10 mouse cellular contexts compared by ENCODE assay signal in the genomic region with DNA sequence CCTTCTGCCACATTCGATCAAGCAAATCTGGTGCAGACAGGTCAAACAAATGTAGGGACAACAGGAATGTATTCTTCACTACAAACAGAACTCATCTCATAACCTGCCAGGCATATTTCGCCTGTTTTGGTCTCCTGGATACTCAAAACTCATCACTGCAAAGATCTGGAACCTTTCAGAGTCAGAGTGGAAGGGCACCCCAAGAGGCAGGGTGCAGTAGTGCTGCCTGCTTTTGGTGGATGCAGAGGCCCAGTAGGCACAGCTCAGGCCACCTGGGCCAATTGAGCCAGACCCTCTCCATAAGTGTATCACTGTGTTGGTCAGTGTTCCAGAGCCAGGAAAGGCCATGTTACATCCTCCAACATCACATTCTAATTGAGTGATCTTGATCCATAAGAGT.
DNase-seq lines count a peak whose midpoint lies in the region; ATAC-seq and TF ChIP-seq lines count a peak whose summit lies in the region.
"Had no signal": no experiment of that assay in that cellular context is flagged by ENCODE, and none has a peak within 500 bp of the region (broad histone marks: within the 10 kb centered on the region; RNA-seq: fewer than 3 reads in every experiment).

No protein-coding gene starts in this region.

- peak; percentile 72 for TF ChIP-seq CTCF in intestine, postnatal 0 days (IDR thresholded peaks at IDR 0.05; ENCODE audit: low read depth)
- 0 out of 2 replicates have a peak, but pooled peaks have one; percentile 36 for TF ChIP-seq CTCF in thymus, adult 2 months (IDR thresholded peaks at IDR 0.05; ENCODE audit: borderline replicate concordance, control insufficient read depth, extremely low read depth, insufficient read depth, low read length, poor library complexity)

- ATAC-seq in intestine, postnatal 0 days: no peak
- ATAC-seq in intestine, embryonic 15.5 days: no peak
- ATAC-seq in frontal cortex, adult (ENCODE audit: low TSS enrichment): no peak

- no peak overlapping the region for H3K4me3 ChIP-seq in intestine, postnatal 0 days (ENCODE audit: low read depth, low read length)
- H3K4me3 ChIP-seq in intestine, embryonic 15.5 days (replicated peaks): no peak overlapping the region
- no peak overlapping the region for H3K4me3 ChIP-seq in thymus, adult 2 months (ENCODE audit: control insufficient read depth, insufficient read depth, low read length)
- H3K4me3 ChIP-seq: heart, embryonic 13.5 days; midbrain, embryonic 12.5 days had no signal

- intact Hi-C loops in left cerebral cortex, postnatal 25 days (cut with DNase I): no loop called here
- intact Hi-C loops in heart, postnatal 36 days (cut with DNase I): no loop called here

- no peak overlapping the region for H3K27ac ChIP-seq in intestine, postnatal 0 days (ENCODE audit: low read depth, low read length)
- no peak overlapping the region for H3K27ac ChIP-seq in intestine, embryonic 15.5 days
- H3K27ac ChIP-seq in thymus, adult 2 months (ENCODE audit: control insufficient read depth, insufficient read depth, low read length): no peak overlapping the region
- H3K27ac ChIP-seq: heart, embryonic 13.5 days; midbrain, embryonic 12.5 days had no signal

- no peak overlapping the region for H3K9ac ChIP-seq in intestine, postnatal 0 days (ENCODE audit: low read depth, low read length)
- no peak overlapping the region for H3K9ac ChIP-seq in intestine, embryonic 15.5 days
- H3K9ac ChIP-seq: heart, embryonic 13.5 days; midbrain, embryonic 12.5 days had no signal

- no peaks in the 10 kb centered on the region for H3K27me3 ChIP-seq in intestine, postnatal 0 days (replicated peaks; ENCODE audit: control insufficient read depth, insufficient read depth, low read length)
- no peaks in the 10 kb centered on the region for H3K27me3 ChIP-seq in intestine, embryonic 15.5 days (replicated peaks)
- no peaks in the 10 kb centered on the region for H3K27me3 ChIP-seq in thymus, adult 2 months (ENCODE audit: control insufficient read depth, insufficient read depth, low read length)
- H3K27me3 ChIP-seq: heart, embryonic 13.5 days; midbrain, embryonic 12.5 days had no signal

- no peak for TF ChIP-seq POLR2A in thymus, adult 2 months (IDR thresholded peaks at IDR 0.05; ENCODE audit: control insufficient read depth, extremely low read depth, insufficient read depth, low read length, poor library complexity)

- no peaks in the 10 kb centered on the region for H3K36me3 ChIP-seq in intestine, postnatal 0 days (ENCODE audit: control insufficient read depth, insufficient read depth)
- H3K36me3 ChIP-seq in intestine, embryonic 15.5 days: no peaks in the 10 kb centered on the region
- no peaks in the 10 kb centered on the region for H3K36me3 ChIP-seq in thymus, adult 2 months (ENCODE audit: control insufficient read depth, insufficient read depth, low read length)
- H3K36me3 ChIP-seq: heart, embryonic 13.5 days; midbrain, embryonic 12.5 days had no signal

- H3K4me1 ChIP-seq in intestine, postnatal 0 days (replicated peaks; ENCODE audit: control insufficient read depth, insufficient read depth, low read length): peaks cover 23% of the 10 kb centered on the region
- peaks cover 30% of the 10 kb centered on the region for H3K4me1 ChIP-seq in intestine, embryonic 15.5 days (replicated peaks)
- H3K4me1 ChIP-seq in thymus, adult 2 months (replicated peaks; ENCODE audit: control insufficient read depth, insufficient read depth, low read length): peaks cover 45% of the 10 kb centered on the region

- DNase-seq in thymus, adult 2 months: peak; percentile 61
- no peak for DNase-seq in thymus, adult 18-20 months
- DNase-seq in lung, postnatal 36 days: peak; percentile 32
- no peak for DNase-seq in left cerebral cortex, postnatal 25 days (ENCODE audit: low spot score in 2 of 2)
- DNase-seq in heart, postnatal 36 days: no peak

- no peaks in the 10 kb centered on the region for H3K9me3 ChIP-seq in intestine, postnatal 0 days (ENCODE audit: control insufficient read depth)
- H3K9me3 ChIP-seq in intestine, embryonic 15.5 days: no peaks in the 10 kb centered on the region
- H3K9me3 ChIP-seq: heart, embryonic 13.5 days; midbrain, embryonic 12.5 days had no signal

- H3K4me2 ChIP-seq in intestine, postnatal 0 days (replicated peaks; ENCODE audit: low read depth): no peak overlapping the region
- no peak overlapping the region for H3K4me2 ChIP-seq in intestine, embryonic 15.5 days (replicated peaks)
- H3K4me2 ChIP-seq: heart, embryonic 13.5 days; midbrain, embryonic 12.5 days had no signal

- 82% methylated on average over 2 of the region's 2 CpGs for WGBS in intestine, postnatal 0 days
- 82% methylated on average over 2 of the region's 2 CpGs for WGBS in intestine, embryonic 15.5 days
- 80% methylated on average over 2 of the region's 2 CpGs for WGBS in thymus, adult 2 months

Comparison
In these comparisons a context has a peak if more than half of its experiments do, and no peak if none do; other contexts are left out.
1. DNase-seq: peak in thymus, adult 2 months (single experiment) and lung, postnatal 36 days (single experiment); none in thymus, adult 18-20 months (0 of 2), left cerebral cortex, postnatal 25 days (0 of 2) and heart, postnatal 36 days (0 of 2).